Mouse (Mus musculus) E14TG2a.4 (cell line): Measurements from ENCODE around the gene Ndufaf3.

Experiments used
- CTCF ChIP-seq: conservative IDR thresholded peaks from 2 replicates; pipeline ENCODE4 v1.5.1; 2014; ENCODE audit warnings: low read length
- POU5F1 ChIP-seq: IDR thresholded peaks from 2 replicates; pipeline ENCODE4 v1.6.1; 2014; ENCODE audit warnings: low read length, borderline replicate concordance

DNA sequence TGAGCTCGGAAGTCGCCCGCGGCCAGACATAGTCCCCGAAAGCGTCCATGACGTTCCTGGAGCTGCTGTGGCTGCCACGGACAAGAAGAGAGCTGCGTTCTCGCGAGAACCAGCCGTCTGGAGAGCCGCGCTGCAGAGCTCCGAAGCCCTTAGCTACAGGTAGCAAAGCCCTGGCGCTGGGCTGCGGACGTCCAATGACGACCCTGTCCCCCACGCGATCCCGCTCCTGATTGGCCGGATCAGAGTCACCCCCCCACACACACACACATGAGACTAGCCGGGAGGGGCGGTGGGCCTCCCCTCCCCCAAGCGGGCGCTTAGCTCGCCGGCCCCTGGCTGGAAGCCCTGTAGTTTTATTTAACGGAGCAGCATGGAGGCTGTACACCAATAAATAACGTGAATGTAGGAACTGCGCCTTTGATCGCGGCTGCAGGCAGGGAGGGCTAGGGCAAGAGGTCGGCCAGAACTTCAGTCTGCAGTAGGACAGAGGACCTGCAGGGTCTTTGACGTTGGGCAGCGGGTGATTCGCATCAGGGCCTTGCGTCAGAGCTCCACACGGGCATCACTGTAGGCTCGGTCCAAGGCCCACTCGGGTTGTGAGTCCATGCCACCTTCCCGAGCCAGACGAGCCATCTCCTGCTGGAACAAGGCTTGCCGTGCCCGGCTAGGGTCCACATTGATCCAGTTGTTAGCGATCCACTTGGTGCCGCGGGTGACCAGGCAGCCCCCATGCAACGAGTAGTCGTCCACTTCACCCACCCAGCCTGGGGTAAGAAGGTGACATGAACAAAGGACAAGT lies 11.5 kb upstream of the Ndufaf3 start, which contains the start of gene Wdr6:
- TF ChIP-seq CTCF, result no peak
- TF ChIP-seq POU5F1, result no peak
